8 mouse cellular contexts compared by ENCODE assay signal in the genomic region with DNA sequence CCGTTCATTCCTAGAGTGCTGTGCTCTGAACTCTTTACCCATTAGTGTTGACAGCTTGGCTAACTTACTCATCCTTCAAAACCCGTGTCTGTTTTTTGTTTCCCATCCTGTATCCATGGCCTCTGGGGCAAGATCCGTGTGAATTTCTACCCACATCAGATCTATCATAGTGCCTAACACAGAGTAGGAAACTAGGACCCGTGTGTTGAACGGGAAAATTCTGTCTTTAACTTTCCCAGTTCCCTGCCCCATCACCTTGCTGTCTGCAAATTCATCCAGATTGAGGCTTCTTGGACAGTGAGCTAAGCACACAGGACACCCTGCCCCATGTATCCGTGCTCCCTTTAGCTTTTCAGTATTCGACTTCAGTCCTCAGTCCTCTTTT. TPM values are rescaled to one million over a fixed set of nuclear protein-coding genes. Genes with fewer than 3 reads are reported as not detected.
A peak's percentile ranks its signal among the peaks of the same experiment; 100 is the strongest.
DNase-seq lines count a peak whose midpoint lies in the region; ATAC-seq and TF ChIP-seq lines count a peak whose summit lies in the region.

No protein-coding gene starts in this region.

- H3K9ac ChIP-seq in limb, embryonic 13.5 days, result peak overlapping the region; percentile 81
- peak overlapping the region; percentile 71 for H3K9ac ChIP-seq in stomach, embryonic 14.5 days (replicated peaks; ENCODE audit: low read depth, low read length)

- H3K36me3 ChIP-seq in megakaryocyte, embryonic 14.5 days (replicated peaks; ENCODE audit: low read length), result peaks cover 39% of the 10 kb centered on the region
- peaks cover 22% of the 10 kb centered on the region for H3K36me3 ChIP-seq in limb, embryonic 13.5 days
- no peaks in the 10 kb centered on the region; the same call in 1 of the 2 replicates for H3K36me3 ChIP-seq in stomach, embryonic 14.5 days (ENCODE audit: control insufficient read depth, insufficient read depth, low read length)

- no peak for ATAC-seq in megakaryocyte, adult 5-6 weeks (ENCODE audit: poor library complexity, severe bottlenecking)
- ATAC-seq in limb, embryonic 13.5 days (ENCODE audit: low FRiP score, low read depth), result peak; percentile 18
- ATAC-seq in stomach, embryonic 14.5 days (ENCODE audit: insufficient number of reproducible peaks, insufficient read depth, low FRiP score, low read depth), result peak; percentile 19; the same call in 1 of the 2 replicates

- no peak for TF ChIP-seq POLR2A in cerebellum, adult 2 months (IDR thresholded peaks at IDR 0.05; ENCODE audit: borderline replicate concordance, insufficient read depth, low read length)

- no peak for TF ChIP-seq CTCF in cerebellum, adult 2 months (IDR thresholded peaks at IDR 0.05; ENCODE audit: borderline replicate concordance, insufficient read depth, low read depth, low read length)

- no peak overlapping the region; the same call in 1 of the 2 replicates for H3K27ac ChIP-seq in cerebellum, adult 2 months (ENCODE audit: insufficient read depth, low read length)
- H3K27ac ChIP-seq in limb, embryonic 13.5 days, result no peak overlapping the region
- peak overlapping the region; percentile 48 for H3K27ac ChIP-seq in stomach, embryonic 14.5 days (ENCODE audit: low read length)

- peaks cover 4% of the 10 kb centered on the region for H3K4me1 ChIP-seq in cerebellum, adult 2 months (ENCODE audit: control insufficient read depth, insufficient read depth, low read length)
- peaks cover 72% of the 10 kb centered on the region for H3K4me1 ChIP-seq in megakaryocyte, embryonic 14.5 days
- H3K4me1 ChIP-seq in limb, embryonic 13.5 days, result peaks cover 16% of the 10 kb centered on the region
- peaks cover 7% of the 10 kb centered on the region; the same call in 1 of the 2 replicates for H3K4me1 ChIP-seq in stomach, embryonic 14.5 days (ENCODE audit: control insufficient read depth, insufficient read depth, low read length)

- no peaks in the 10 kb centered on the region for H3K9me3 ChIP-seq in megakaryocyte, embryonic 14.5 days
- no peaks in the 10 kb centered on the region for H3K9me3 ChIP-seq in limb, embryonic 13.5 days
- H3K9me3 ChIP-seq in stomach, embryonic 14.5 days (ENCODE audit: control insufficient read depth, low read depth, low read length), result no peaks in the 10 kb centered on the region

- under 1% methylated on average over 7 of the region's 7 CpGs for WGBS in cerebellum, adult 2 months
- 2% methylated on average over 7 of the region's 7 CpGs for WGBS in limb, embryonic 13.5 days
- 1% methylated on average over 7 of the region's 7 CpGs for WGBS in stomach, embryonic 14.5 days

- DNase-seq in cerebellum, adult 2 months, result no peak
- no peak for DNase-seq in cerebellum, adult 11-12 months
- no peak for DNase-seq in layer of hippocampus, postnatal 36 days
- DNase-seq in gastrocnemius, adult 8-10 months (ENCODE audit: low spot score in 2 of 2), result no peak

- peak overlapping the region; percentile 71 for H3K4me3 ChIP-seq in cerebellum, adult 2 months (replicated peaks; ENCODE audit: insufficient read depth, low read depth, low read length)
- peak overlapping the region; percentile 95 for H3K4me3 ChIP-seq in megakaryocyte, embryonic 14.5 days (replicated peaks)
- H3K4me3 ChIP-seq in limb, embryonic 13.5 days, result peak overlapping the region; percentile 90
- peak overlapping the region; percentile 94 for H3K4me3 ChIP-seq in stomach, embryonic 14.5 days (ENCODE audit: low read depth, low read length)

- peak overlapping the region; percentile 85 for H3K4me2 ChIP-seq in limb, embryonic 13.5 days (replicated peaks)
- peak overlapping the region; percentile 91 for H3K4me2 ChIP-seq in stomach, embryonic 14.5 days (replicated peaks; ENCODE audit: low read depth, low read length)

- no peaks in the 10 kb centered on the region for H3K27me3 ChIP-seq in cerebellum, adult 2 months (ENCODE audit: control insufficient read depth, insufficient read depth, low read length)
- no peaks in the 10 kb centered on the region for H3K27me3 ChIP-seq in megakaryocyte, embryonic 14.5 days (replicated peaks)
- no peaks in the 10 kb centered on the region for H3K27me3 ChIP-seq in limb, embryonic 13.5 days
- no peaks in the 10 kb centered on the region for H3K27me3 ChIP-seq in stomach, embryonic 14.5 days (ENCODE audit: control insufficient read depth, insufficient read depth, low read length)

RNA-seq across cellular contexts. Expression of a gene that starts 0.5 kb away (rescaled TPM):
- 120 and 128 TPM in 2 replicates for polyA plus RNA-seq in cerebellum, adult 2 months (2012; rRNA removed)
- polyA plus RNA-seq in megakaryocyte, embryonic 14.5 days (2012; ENCODE audit: insufficient read depth, low replicate concordance), result 22.4 and 33.8 TPM in 2 replicates
- 20.0 and 22.6 TPM in 2 replicates for total RNA-seq in megakaryocyte, adult 5-6 weeks (2015)
- 47.8 and 51.9 TPM in 2 replicates for total RNA-seq in megakaryocyte, adult 5-6 weeks (2017)
- 78.8 and 81.2 TPM in 2 replicates for polyA plus RNA-seq in limb, embryonic 13.5 days (2015; fragmentation: Nextera tagmentation; extraction: Ambion mirVana)
- polyA plus RNA-seq in stomach, embryonic 14.5 days (2014; fragmentation: Nextera tagmentation; extraction: Ambion mirVana), result 94.2 and 100 TPM in 2 replicates
- total RNA-seq in layer of hippocampus, postnatal 36 days (2021), result 10 to 100 TPM; 83.6 to 85.6 TPM
- total RNA-seq in gastrocnemius, adult 8-10 months (2022), result 10 to 100 TPM; 26.4 to 28.7 (median 28.0) TPM

RNA-seq across cellular contexts. Expression of a gene that starts 1.0 kb away (rescaled TPM):
- 14.6 and 16.0 TPM in 2 replicates for polyA plus RNA-seq in cerebellum, adult 2 months (2012; rRNA removed)
- polyA plus RNA-seq in megakaryocyte, embryonic 14.5 days (2012; ENCODE audit: insufficient read depth, low replicate concordance), result 9.8 and 10.8 TPM in 2 replicates
- 1.5 and 3.6 TPM in 2 replicates for total RNA-seq in megakaryocyte, adult 5-6 weeks (2015)
- 3.9 and 4.5 TPM in 2 replicates for total RNA-seq in megakaryocyte, adult 5-6 weeks (2017)
- 9.3 and 10.0 TPM in 2 replicates for polyA plus RNA-seq in limb, embryonic 13.5 days (2015; fragmentation: Nextera tagmentation; extraction: Ambion mirVana)
- 6.8 and 6.9 TPM in 2 replicates for polyA plus RNA-seq in stomach, embryonic 14.5 days (2014; fragmentation: Nextera tagmentation; extraction: Ambion mirVana)
- total RNA-seq in layer of hippocampus, postnatal 36 days (2021), result 10 to 100 TPM; 13.0 to 14.6 TPM
- total RNA-seq in gastrocnemius, adult 8-10 months (2022), result 1 to 10 TPM; 3.7 to 4.8 (median 4.6) TPM

RNA-seq across cellular contexts. Expression of a gene that starts 58.6 kb away (rescaled TPM):
- 9.8 and 12.5 TPM in 2 replicates for polyA plus RNA-seq in cerebellum, adult 2 months (2012; rRNA removed)
- polyA plus RNA-seq in megakaryocyte, embryonic 14.5 days (2012; ENCODE audit: insufficient read depth, low replicate concordance), result 1.2 TPM in 2 replicates
- total RNA-seq in megakaryocyte, adult 5-6 weeks (2015), result 0.22 and 0.52 TPM in 2 replicates
- 0.45 and 0.59 TPM in 2 replicates for total RNA-seq in megakaryocyte, adult 5-6 weeks (2017)
- polyA plus RNA-seq in limb, embryonic 13.5 days (2015; fragmentation: Nextera tagmentation; extraction: Ambion mirVana), result 13.6 and 15.9 TPM in 2 replicates
- polyA plus RNA-seq in stomach, embryonic 14.5 days (2014; fragmentation: Nextera tagmentation; extraction: Ambion mirVana), result 11.0 and 11.5 TPM in 2 replicates
- 10 to 100 TPM; 10.8 to 12.1 TPM for total RNA-seq in layer of hippocampus, postnatal 36 days (2021)
- total RNA-seq in gastrocnemius, adult 8-10 months (2022), result 1 to 10 TPM; 4.0 to 7.5 (median 5.8) TPM

RNA-seq across cellular contexts. Expression of a gene that starts 58.7 kb away (rescaled TPM):
- 42.4 and 43.4 TPM in 2 replicates for polyA plus RNA-seq in cerebellum, adult 2 months (2012; rRNA removed)
- 1.4 and 1.5 TPM in 2 replicates for polyA plus RNA-seq in megakaryocyte, embryonic 14.5 days (2012; ENCODE audit: insufficient read depth, low replicate concordance)
- 0.48 and 0.56 TPM in 2 replicates for total RNA-seq in megakaryocyte, adult 5-6 weeks (2015)
- total RNA-seq in megakaryocyte, adult 5-6 weeks (2017), result 0.16 TPM in 1 of 2 replicates, not detected in the other
- 14.8 and 16.2 TPM in 2 replicates for polyA plus RNA-seq in limb, embryonic 13.5 days (2015; fragmentation: Nextera tagmentation; extraction: Ambion mirVana)
- polyA plus RNA-seq in stomach, embryonic 14.5 days (2014; fragmentation: Nextera tagmentation; extraction: Ambion mirVana), result 8.4 and 9.3 TPM in 2 replicates
- total RNA-seq in layer of hippocampus, postnatal 36 days (2021), result 10 to 100 TPM; 21.8 to 22.9 TPM
- total RNA-seq in gastrocnemius, adult 8-10 months (2022), result 10 to 100 TPM in 1 of 4 experiments, 1 to 10 TPM in 3; 8.5 to 10.5 (median 8.9) TPM
